Mouse (Mus musculus) hindbrain, postnatal 0 days (tissue): ENCODE measurements around the gene Slc22a16. TPM values are rescaled to one million over a fixed set of nuclear protein-coding genes. Genes with fewer than 3 reads are reported as not detected.
A peak's percentile ranks its signal among the peaks of the same experiment; 100 is the strongest.
"Not testable (repeated sequence)": the region's sequence is repeated elsewhere in the genome, so short reads cannot be mapped to it uniquely, and the experiment has no call there.

Source experiments
- ATAC-seq: fragments of 200-750 bp; cut with Nextera tagmentation; 2 replicates; pipeline ENCODE4 v1.8.0; 2017; ENCODE audit warnings: mild to moderate bottlenecking, moderate TSS enrichment, moderate library complexity
- DNase-seq: peaks from one replicate; pipeline ENCODE4 v3.0.0-alpha.2; 2015; ENCODE audit warnings: low spot score
- H3K27ac ChIP-seq: fragments of 300-500 bp; sonication (generic); 2 replicates; pipeline ENCODE4 v1.5.1; 2014; ENCODE audit warnings: mild to moderate bottlenecking
- H3K27me3 ChIP-seq: fragments of 300-500 bp; sonication (generic); 2 replicates; pipeline ENCODE4 v1.6.1; 2014; ENCODE audit warnings: low read length, mixed read lengths; ENCODE audit not compliant: insufficient read depth
- H3K36me3 ChIP-seq: fragments of 300-500 bp; sonication (generic); 2 replicates; pipeline ENCODE4 v1.6.1; 2014; ENCODE audit warnings: low read length, mixed read lengths; ENCODE audit not compliant: insufficient read depth
- H3K4me1 ChIP-seq: fragments of 300-500 bp; sonication (generic); 2 replicates; pipeline ENCODE4 v1.6.1; 2014; ENCODE audit warnings: antibody characterized with exemption, low read length, mixed read lengths; ENCODE audit not compliant: insufficient read depth
- H3K4me2 ChIP-seq: fragments of 300-500 bp; sonication (generic); 2 replicates; pipeline ENCODE4 v1.6.1; 2014; ENCODE audit warnings: low read depth, mild to moderate bottlenecking, low read length, moderate library complexity, mixed read lengths
- H3K4me3 ChIP-seq: fragments of 300-500 bp; sonication (generic); 2 replicates; pipeline ENCODE4 v1.5.1; 2014; ENCODE audit warnings: low read length
- H3K9ac ChIP-seq: fragments of 300-500 bp; sonication (generic); replicated peaks from 2 replicates; pipeline ENCODE4 v1.6.1; 2014; ENCODE audit warnings: mild to moderate bottlenecking, low read length, moderate library complexity, mixed read lengths
- H3K9me3 ChIP-seq: fragments of 300-500 bp; sonication (generic); 2 replicates; pipeline ENCODE4 v1.6.1; 2016; ENCODE audit warnings: low read length, mixed read lengths
- CTCF ChIP-seq: IDR thresholded peaks from 2 replicates; pipeline ENCODE4 v1.5.1; 2016; ENCODE audit warnings: antibody characterized with exemption, control low read depth, low read depth
- WGBS: fragments of 180-500 bp; shearing (Covaris S2); extraction: QIAGEN DNeasy Blood & Tissue Kit; methylation state at CpG from one replicate; pipeline ENCODE4 v1.1.7; 2014; 5-methylcytosine and 5-hydroxymethylcytosine counted together
- polyA plus RNA-seq: library from polyadenylated mRNA; unstranded; fragments of >200 nt; fragmentation: Nextera tagmentation; extraction: Ambion mirVana; gene quantifications from 2 replicates; pipeline ENCODE4 v1.2.1, GENCODE M21; 2015
- total RNA-seq: library from RNA; depleted of rRNA; stranded (reverse); fragments of >200 nt; gene quantifications from 2 replicates; pipeline ENCODE4 v1.2.3, GENCODE M21; 2014

Gene Slc22a16
- total and polyA plus RNA-seq, 2 experiments from 2014 or later, result not detected

DNA sequence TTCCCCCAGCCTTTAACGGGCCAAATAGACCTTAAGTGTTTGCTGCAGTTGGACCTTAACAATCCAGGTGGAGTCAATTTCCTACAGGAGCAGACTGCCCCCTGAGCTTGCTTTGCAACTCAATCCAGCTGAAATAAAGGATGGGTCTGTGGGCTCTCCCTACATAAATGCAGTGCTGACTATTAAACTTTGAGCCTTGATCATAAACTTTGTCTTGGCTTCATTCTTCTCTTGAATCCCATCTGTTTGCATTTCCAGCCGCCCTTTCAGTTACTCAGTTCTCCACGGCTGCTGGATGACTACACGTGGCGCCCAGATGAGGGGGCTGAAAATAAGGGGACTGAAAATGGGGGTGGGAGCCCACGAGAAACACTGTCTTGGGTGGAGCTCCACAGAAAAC is 28.8 kb upstream of the Slc22a16 start:
- WGBS, result 89% methylated on average over 6 of the region's 6 CpGs

DNA sequence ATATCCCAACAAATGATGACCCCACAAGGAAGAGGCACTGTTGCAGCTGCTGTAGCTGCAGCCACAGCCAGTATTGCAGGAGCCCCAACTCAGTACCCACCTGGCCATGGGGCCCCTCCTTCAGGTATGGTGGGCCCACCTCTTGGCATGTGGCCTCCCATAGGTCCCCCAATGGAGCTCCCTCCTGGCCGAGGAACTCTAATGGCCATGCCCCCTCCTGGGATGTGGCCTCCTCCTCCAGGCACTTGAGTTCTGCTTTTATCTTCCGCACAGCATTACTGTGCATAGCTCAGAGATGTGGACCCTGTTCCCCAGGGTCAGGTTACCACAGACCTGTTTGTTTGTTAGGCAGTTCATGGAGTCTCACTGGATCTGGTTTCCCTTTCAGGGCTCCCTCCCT is 20.8 kb upstream of the Slc22a16 start:
- no peak for TF ChIP-seq CTCF
- Histone ChIP-seq H3K9ac (no peak overlapping the region), H3K4me1 (no peaks in the 10 kb centered on the region), H3K4me2 (no peak overlapping the region), H3K27me3 (no peaks in the 10 kb centered on the region), H3K4me3 (no peak overlapping the region), H3K9me3 (no peaks in the 10 kb centered on the region), H3K27ac (no peak overlapping the region), H3K36me3 (no peaks in the 10 kb centered on the region)
- ATAC-seq, result no peak
- WGBS, result 85% methylated on average over 2 of the region's 2 CpGs
- DNase-seq, result no peak

More for the DNA sequence above, 28.8 kb upstream of the Slc22a16 start:
- Histone ChIP-seq H3K9ac (no peak overlapping the region), H3K27me3 (no peaks in the 10 kb centered on the region), H3K4me3 (no peak overlapping the region), H3K27ac (no peak overlapping the region), H3K4me2 (no peak overlapping the region), H3K9me3 (no peaks in the 10 kb centered on the region), H3K4me1 (no peaks in the 10 kb centered on the region), H3K36me3 (no peaks in the 10 kb centered on the region)
- ATAC-seq (no peak), DNase-seq (no peak)
- no peak for TF ChIP-seq CTCF

DNA sequence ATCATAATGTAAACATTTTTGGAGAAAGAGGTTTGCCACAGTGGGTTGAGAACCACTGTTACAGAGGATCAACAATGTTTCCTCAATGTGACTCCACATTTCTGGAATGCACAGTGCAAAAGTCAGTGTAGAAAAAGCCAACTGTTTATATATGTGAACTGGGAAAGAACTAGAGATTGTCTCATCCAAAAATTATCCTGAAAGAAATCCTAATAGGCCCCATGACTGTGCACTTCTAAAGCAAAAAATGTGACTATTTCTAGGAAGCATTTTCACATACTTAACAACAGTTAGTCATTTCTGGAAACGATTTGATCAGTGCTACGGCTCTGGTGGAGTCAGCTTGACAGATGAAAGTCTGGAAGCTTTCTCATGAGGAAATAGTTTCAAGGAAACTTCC is 18.3 kb upstream of the Slc22a16 start:
- Histone ChIP-seq H3K4me1 (no peaks in the 10 kb centered on the region), H3K27ac (no peak overlapping the region), H3K36me3 (no peaks in the 10 kb centered on the region), H3K9ac (no peak overlapping the region), H3K4me2 (no peak overlapping the region), H3K4me3 (no peak overlapping the region), H3K9me3 (no peaks in the 10 kb centered on the region), H3K27me3 (no peaks in the 10 kb centered on the region)
- no peak for TF ChIP-seq CTCF
- DNase-seq (no peak), ATAC-seq (no peak)
- WGBS, result 58% methylated on average over 2 of the region's 2 CpGs

DNA sequence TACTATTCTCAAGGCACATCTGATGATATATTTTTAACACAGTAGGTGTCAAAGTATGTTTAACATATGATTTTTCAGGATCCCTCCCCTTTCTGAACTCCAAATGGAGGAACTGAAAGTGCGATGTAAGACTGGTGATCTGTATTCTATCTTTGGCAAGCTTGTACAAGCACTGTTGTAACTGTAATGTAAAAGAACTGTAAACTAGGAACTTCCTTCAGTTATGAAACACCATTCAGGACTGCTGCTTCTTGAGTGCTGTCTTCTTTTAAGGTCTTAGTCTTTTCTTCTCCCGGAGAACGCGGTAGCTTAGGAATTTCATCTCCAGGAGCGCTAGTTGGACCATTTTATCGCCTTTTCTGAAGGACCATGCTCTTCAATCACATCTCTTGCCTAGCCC is 4.4 kb upstream of the Slc22a16 start:
- not testable (repeated sequence) for H3K27ac ChIP-seq, H3K27me3 ChIP-seq, ATAC-seq, DNase-seq, H3K4me1 ChIP-seq, H3K4me2 ChIP-seq, H3K9me3 ChIP-seq, H3K36me3 ChIP-seq, H3K9ac ChIP-seq, H3K4me3 ChIP-seq
- WGBS, result 94% methylated on average over 6 of the region's 6 CpGs

DNA sequence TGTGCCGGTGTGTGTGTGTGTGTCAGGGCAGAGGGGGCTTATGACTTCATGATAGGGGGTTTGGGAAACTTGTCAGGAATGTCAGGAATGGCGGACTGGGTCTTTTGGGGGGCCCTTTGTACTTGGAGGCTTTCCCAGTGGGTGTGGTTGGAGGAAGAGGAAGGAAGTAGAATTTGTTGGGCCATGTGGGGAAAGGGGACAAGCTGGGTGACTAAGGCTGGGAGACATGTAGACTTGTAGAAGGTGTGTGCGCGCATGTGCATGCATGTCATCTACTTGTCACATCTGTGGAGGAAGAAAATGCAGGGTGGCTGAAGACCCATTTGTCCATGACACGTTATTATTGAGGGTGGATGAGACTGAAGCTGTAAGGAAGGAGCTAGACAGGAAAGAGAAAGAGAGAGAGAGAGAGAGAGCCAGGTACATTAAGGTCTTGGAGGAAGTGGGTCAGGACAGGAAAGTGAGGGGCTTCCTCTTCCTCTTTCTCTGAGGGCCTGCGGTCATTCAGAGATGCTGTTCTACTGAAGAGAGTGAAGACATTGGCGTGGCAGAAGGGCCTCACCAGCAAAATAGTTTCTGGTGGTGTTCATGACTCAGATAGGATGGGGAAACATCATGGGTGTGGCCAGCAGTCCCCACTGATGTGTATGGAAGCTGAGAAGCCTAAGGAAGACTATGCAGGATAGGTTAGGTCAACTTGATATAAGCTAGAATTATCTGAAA is 5.9 kb downstream of the Slc22a16 start:
- no peak for TF ChIP-seq CTCF
- Histone ChIP-seq H3K9me3 (no peaks in the 10 kb centered on the region; the same call in 1 of the 2 replicates), H3K36me3 (no peaks in the 10 kb centered on the region), H3K4me2 (no peak overlapping the region), H3K9ac (no peak overlapping the region), H3K27me3 (no peaks in the 10 kb centered on the region), H3K4me3 (no peak overlapping the region), H3K4me1 (no peaks in the 10 kb centered on the region), H3K27ac (no peak overlapping the region)
- DNase-seq, result no peak
- 88% methylated on average over 7 of the region's 7 CpGs for WGBS
- no peak for ATAC-seq

DNA sequence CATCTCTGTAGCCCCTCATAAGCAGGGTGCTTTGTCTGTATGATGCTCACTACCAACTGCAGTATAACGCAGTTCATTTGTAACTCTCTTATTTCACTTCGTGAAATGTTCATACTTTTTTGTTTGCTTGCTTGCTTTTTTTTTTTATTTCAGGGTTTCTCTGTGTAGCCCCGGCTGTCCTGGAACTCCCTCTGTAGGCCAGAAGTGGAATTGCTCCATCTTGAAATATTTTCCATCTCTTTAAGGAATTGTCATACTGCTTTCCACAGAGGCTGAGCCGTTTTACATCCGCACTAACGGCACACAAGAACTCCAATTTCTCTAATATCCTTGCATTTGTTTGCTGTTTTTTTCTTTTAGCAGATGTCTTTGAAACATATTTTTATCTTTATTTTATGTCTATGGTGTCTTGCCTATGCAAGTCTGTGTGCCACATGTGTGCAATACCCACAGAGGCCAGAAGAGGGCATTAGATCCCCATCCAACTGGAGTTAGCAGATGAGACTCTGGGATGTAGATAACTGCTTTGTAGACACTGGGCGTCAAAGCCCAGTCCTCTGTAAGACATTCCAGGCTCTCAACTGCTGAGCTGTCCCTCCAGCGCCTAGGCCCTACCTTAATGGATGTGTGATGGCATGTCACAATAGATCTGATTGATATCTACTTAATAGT is 13.6 kb downstream of the Slc22a16 start:
- H3K4me1 ChIP-seq, result no peaks in the 10 kb centered on the region
- no peaks in the 10 kb centered on the region; the same call in 1 of the 2 replicates for H3K9me3 ChIP-seq
- H3K4me3 ChIP-seq, result no peak overlapping the region
- H3K4me2 ChIP-seq, result no peak overlapping the region
- DNase-seq (peak; percentile 47), ATAC-seq (no peak)
- H3K36me3 ChIP-seq, result no peaks in the 10 kb centered on the region
- TF ChIP-seq CTCF, result peak; percentile 66
- H3K9ac ChIP-seq, result no peak overlapping the region
- no peak overlapping the region for H3K27ac ChIP-seq
- WGBS, result 82% methylated on average over 8 of the region's 8 CpGs
- no peaks in the 10 kb centered on the region for H3K27me3 ChIP-seq

DNA sequence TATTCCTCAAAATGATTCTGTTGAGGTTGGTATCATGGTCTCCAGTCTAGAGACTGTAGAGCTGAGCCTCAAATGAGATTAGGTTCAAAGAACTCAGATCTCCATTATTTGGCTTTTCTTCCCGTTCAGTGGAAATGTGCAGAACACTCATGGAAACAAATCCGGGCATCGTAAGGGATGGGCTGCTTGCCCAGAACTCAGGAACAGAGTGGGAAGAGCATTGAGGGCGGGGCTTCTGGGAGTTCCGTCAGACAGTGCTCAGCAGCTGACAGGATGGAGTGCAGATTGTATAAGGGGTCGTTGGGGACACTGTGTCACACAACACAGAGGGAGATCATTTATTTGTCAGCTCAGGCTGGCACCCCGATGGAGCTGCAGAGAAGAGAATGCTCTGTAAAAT is 22.1 kb downstream of the Slc22a16 start:
- Histone ChIP-seq H3K27ac (no peak overlapping the region), H3K4me2 (no peak overlapping the region), H3K9me3 (no peaks in the 10 kb centered on the region), H3K27me3 (no peaks in the 10 kb centered on the region), H3K36me3 (no peaks in the 10 kb centered on the region), H3K4me3 (no peak overlapping the region), H3K4me1 (no peaks in the 10 kb centered on the region), H3K9ac (no peak overlapping the region)
- 45% methylated on average over 7 of the region's 7 CpGs for WGBS
- no peak for TF ChIP-seq CTCF
- DNase-seq (peak; percentile 12), ATAC-seq (no peak)
